Mouse (Mus musculus) neural tube, embryonic 14.5 days (tissue): ENCODE measurements at regions not wholly inside any gene's neighbourhood (a gene's known extent, or its start where the extent isn't known, plus 50 kb on each side); places are given as distances from the start of the nearest gene placed in this dataset.

Experiments used
- ATAC-seq: fragments of 200-750 bp; cut with Nextera tagmentation; 2 replicates; pipeline ENCODE4 v1.8.0; 2017; ENCODE audit warnings: low read depth, mild to moderate bottlenecking, moderate TSS enrichment, moderate library complexity
- H3K27ac ChIP-seq: fragments of 300-500 bp; sonication (generic); 2 replicates; pipeline ENCODE4 v1.5.1; 2014; ENCODE audit warnings: low read depth, mild to moderate bottlenecking, control low read depth, low read length, moderate library complexity, mixed read lengths
- H3K27me3 ChIP-seq: fragments of 300-500 bp; sonication (generic); 2 replicates; pipeline ENCODE4 v1.6.1; 2014; ENCODE audit warnings: low read length; ENCODE audit not compliant: control insufficient read depth, insufficient read depth
- H3K36me3 ChIP-seq: fragments of 300-500 bp; sonication (generic); 2 replicates; pipeline ENCODE4 v1.6.1; 2014; ENCODE audit warnings: low read length, mixed read lengths; ENCODE audit not compliant: control insufficient read depth, insufficient read depth
- H3K4me1 ChIP-seq: fragments of 300-500 bp; sonication (generic); 2 replicates; pipeline ENCODE4 v1.6.1; 2014; ENCODE audit warnings: low read length; ENCODE audit not compliant: control insufficient read depth, insufficient read depth
- H3K4me2 ChIP-seq: fragments of 300-500 bp; sonication (generic); 2 replicates; pipeline ENCODE4 v1.6.1; 2014; ENCODE audit warnings: mild to moderate bottlenecking, low read depth, low read length, control low read depth
- H3K4me3 ChIP-seq: fragments of 300-500 bp; sonication (generic); 2 replicates; pipeline ENCODE4 v1.5.1; 2014; ENCODE audit warnings: low read depth, low read length, control low read depth, mixed read lengths
- H3K9ac ChIP-seq: fragments of 300-500 bp; sonication (generic); replicated peaks from 2 replicates; pipeline ENCODE4 v1.6.1; 2014; ENCODE audit warnings: low read depth, mild to moderate bottlenecking, control low read depth, low read length, mixed read lengths
- H3K9me3 ChIP-seq: fragments of 300-500 bp; sonication (generic); 2 replicates; pipeline ENCODE4 v1.6.1; 2016; ENCODE audit warnings: low read length; ENCODE audit not compliant: control insufficient read depth
- WGBS: fragments of 180-500 bp; shearing (Covaris S2); extraction: QIAGEN DNeasy Blood & Tissue Kit; methylation state at CpG from one replicate; pipeline ENCODE4 v1.1.7; 2014; 5-methylcytosine and 5-hydroxymethylcytosine counted together

GRCm38 (mm10) chr8:103985640-103986039, 115.8 kb upstream of the Cdh5 start:
- Histone ChIP-seq H3K36me3 (no peaks in the 10 kb centered on the region), H3K4me3 (no peak overlapping the region), H3K27me3 (no peaks in the 10 kb centered on the region), H3K4me1 (no peaks in the 10 kb centered on the region), H3K9me3 (no peaks in the 10 kb centered on the region), H3K9ac (no peak overlapping the region), H3K4me2 (no peak overlapping the region), H3K27ac (no peak overlapping the region)
- 84% methylated on average over 2 of the region's 2 CpGs for WGBS
- ATAC-seq: no peak

GRCm38 (mm10) chr8:103993897-103994296, 107.5 kb upstream of the Cdh5 start:
- Histone ChIP-seq H3K9me3 (no peaks in the 10 kb centered on the region), H3K27me3 (no peaks in the 10 kb centered on the region), H3K4me3 (no peak overlapping the region), H3K9ac (no peak overlapping the region), H3K36me3 (no peaks in the 10 kb centered on the region), H3K4me1 (no peaks in the 10 kb centered on the region), H3K27ac (no peak overlapping the region), H3K4me2 (no peak overlapping the region)
- no peak for ATAC-seq
- WGBS: 92% methylated on average over 2 of the region's 2 CpGs

- H3K4me1 ChIP-seq: no peaks in the 10 kb centered on the region
- ATAC-seq: no peak
- H3K27me3 ChIP-seq: no peaks in the 10 kb centered on the region
- no peak overlapping the region for H3K4me2 ChIP-seq
- 90% methylated on average over 6 of the region's 6 CpGs for WGBS
- no peaks in the 10 kb centered on the region for H3K36me3 ChIP-seq
- no peaks in the 10 kb centered on the region for H3K9me3 ChIP-seq
- no peak overlapping the region for H3K27ac ChIP-seq
- no peak overlapping the region for H3K4me3 ChIP-seq
- no peak overlapping the region for H3K9ac ChIP-seq
Observed at GRCm38 (mm10) chr8:103998143-103998542, 103.3 kb upstream of the Cdh5 start.

- Histone ChIP-seq H3K9ac (no peak overlapping the region), H3K4me1 (no peaks in the 10 kb centered on the region), H3K36me3 (no peaks in the 10 kb centered on the region), H3K27ac (no peak overlapping the region), H3K4me3 (no peak overlapping the region), H3K27me3 (no peaks in the 10 kb centered on the region), H3K4me2 (no peak overlapping the region), H3K9me3 (no peaks in the 10 kb centered on the region)
- ATAC-seq: no peak
- whole genome bisulfite sequencing: 61% methylated on average over 2 of the region's 2 CpGs
Observed at GRCm38 (mm10) chr8:104007209-104007608, 94.2 kb upstream of the Cdh5 start.

GRCm38 (mm10) chr8:104008756-104009155, 92.7 kb upstream of the Cdh5 start:
- Histone ChIP-seq H3K27ac (no peak overlapping the region), H3K4me3 (no peak overlapping the region), H3K4me1 (no peaks in the 10 kb centered on the region), H3K9ac (no peak overlapping the region), H3K27me3 (no peaks in the 10 kb centered on the region), H3K4me2 (no peak overlapping the region), H3K36me3 (no peaks in the 10 kb centered on the region), H3K9me3 (no peaks in the 10 kb centered on the region)
- ATAC-seq: no peak
- WGBS: 45% methylated on average over 5 of the region's 5 CpGs

GRCm38 (mm10) chr8:104009306-104009705, 92.1 kb upstream of the Cdh5 start:
- Histone ChIP-seq H3K27me3 (no peaks in the 10 kb centered on the region), H3K4me3 (no peak overlapping the region), H3K36me3 (no peaks in the 10 kb centered on the region), H3K4me1 (no peaks in the 10 kb centered on the region), H3K9ac (no peak overlapping the region), H3K9me3 (no peaks in the 10 kb centered on the region), H3K27ac (no peak overlapping the region), H3K4me2 (no peak overlapping the region)
- no peak for ATAC-seq
- WGBS: 95% methylated on average over 6 of the region's 6 CpGs

GRCm38 (mm10) chr8:104022231-104022630, 79.2 kb upstream of the Cdh5 start:
- no peaks in the 10 kb centered on the region for H3K9me3 ChIP-seq
- no peaks in the 10 kb centered on the region for H3K27me3 ChIP-seq
- no peaks in the 10 kb centered on the region for H3K36me3 ChIP-seq
- WGBS: 82% methylated on average over 7 of the region's 7 CpGs
- H3K4me3 ChIP-seq: no peak overlapping the region
- H3K9ac ChIP-seq: no peak overlapping the region
- H3K4me2 ChIP-seq: no peak overlapping the region
- H3K4me1 ChIP-seq: no peaks in the 10 kb centered on the region
- ATAC-seq: no peak
- H3K27ac ChIP-seq: no peak overlapping the region

- Histone ChIP-seq H3K9ac (no peak overlapping the region), H3K27ac (no peak overlapping the region), H3K9me3 (no peaks in the 10 kb centered on the region), H3K4me3 (no peak overlapping the region), H3K27me3 (no peaks in the 10 kb centered on the region), H3K4me2 (no peak overlapping the region), H3K4me1 (no peaks in the 10 kb centered on the region), H3K36me3 (no peaks in the 10 kb centered on the region)
- 56% methylated on average over 9 of the region's 9 CpGs for WGBS
- no peak for ATAC-seq
Observed at GRCm38 (mm10) chr8:104022691-104023509, 78.5 kb upstream of the Cdh5 start.

- no peaks in the 10 kb centered on the region for H3K36me3 ChIP-seq
- H3K27me3 ChIP-seq: no peaks in the 10 kb centered on the region
- no peak for ATAC-seq
- H3K4me3 ChIP-seq: no peak overlapping the region
- H3K4me2 ChIP-seq: no peak overlapping the region
- 54% methylated on average over 11 of the region's 11 CpGs for WGBS
- H3K27ac ChIP-seq: no peak overlapping the region
- H3K4me1 ChIP-seq: no peaks in the 10 kb centered on the region
- H3K9me3 ChIP-seq: no peaks in the 10 kb centered on the region
- no peak overlapping the region for H3K9ac ChIP-seq
Observed at GRCm38 (mm10) chr8:104027161-104027821, 74.1 kb upstream of the Cdh5 start.
